Mouse (Mus musculus) embryonic facial prominence, embryonic 12.5 days (tissue): ENCODE results near the gene A630001G21Rik. TPM values are rescaled to one million over a fixed set of nuclear protein-coding genes. Genes with fewer than 3 reads are reported as not detected.

Source experiments
- ATAC-seq: fragments of 200-750 bp; cut with Nextera tagmentation; 2 replicates; pipeline ENCODE4 v1.8.0; 2017; ENCODE audit not compliant: insufficient number of reproducible peaks, insufficient read depth, low FRiP score, low TSS enrichment
- H3K27ac ChIP-seq: fragments of 300-500 bp; sonication (generic); 2 replicates; pipeline ENCODE4 v1.5.1; 2016; ENCODE audit warnings: mild to moderate bottlenecking
- H3K27me3 ChIP-seq: fragments of 300-500 bp; sonication (generic); 2 replicates; pipeline ENCODE4 v1.6.1; 2016; ENCODE audit warnings: mild to moderate bottlenecking, moderate library complexity
- H3K36me3 ChIP-seq: fragments of 300-500 bp; sonication (generic); 2 replicates; pipeline ENCODE4 v1.6.1; 2016; ENCODE audit warnings: mild to moderate bottlenecking
- H3K4me1 ChIP-seq: fragments of 300-500 bp; sonication (generic); 2 replicates; pipeline ENCODE4 v1.6.1; 2016
- H3K4me2 ChIP-seq: fragments of 300-500 bp; sonication (generic); replicated peaks from 2 replicates; pipeline ENCODE4 v1.6.1; 2016; ENCODE audit warnings: mild to moderate bottlenecking, moderate library complexity
- H3K4me3 ChIP-seq: fragments of 300-500 bp; sonication (generic); 2 replicates; pipeline ENCODE4 v1.5.1; 2016; ENCODE audit warnings: mild to moderate bottlenecking
- H3K9ac ChIP-seq: fragments of 300-500 bp; sonication (generic); 2 replicates; pipeline ENCODE4 v1.6.1; 2016; ENCODE audit warnings: mild to moderate bottlenecking, moderate library complexity
- H3K9me3 ChIP-seq: fragments of 300-500 bp; sonication (generic); 2 replicates; pipeline ENCODE4 v1.6.1; 2016; ENCODE audit warnings: mild to moderate bottlenecking, moderate library complexity
- WGBS: fragments of 180-500 bp; shearing (Covaris S2); methylation state at CpG from one replicate; pipeline ENCODE4 v1.1.7; 2016; 5-methylcytosine and 5-hydroxymethylcytosine counted together
- polyA plus RNA-seq: library from polyadenylated mRNA; unstranded; fragments of >200 nt; fragmentation: Nextera tagmentation; extraction: Ambion mirVana; gene quantifications from 2 replicates; pipeline ENCODE4 v1.2.1, GENCODE M21; 2016

Gene A630001G21Rik
- polyA plus RNA-seq, 1 experiment from 2014 or later = 1.7 TPM

DNA sequence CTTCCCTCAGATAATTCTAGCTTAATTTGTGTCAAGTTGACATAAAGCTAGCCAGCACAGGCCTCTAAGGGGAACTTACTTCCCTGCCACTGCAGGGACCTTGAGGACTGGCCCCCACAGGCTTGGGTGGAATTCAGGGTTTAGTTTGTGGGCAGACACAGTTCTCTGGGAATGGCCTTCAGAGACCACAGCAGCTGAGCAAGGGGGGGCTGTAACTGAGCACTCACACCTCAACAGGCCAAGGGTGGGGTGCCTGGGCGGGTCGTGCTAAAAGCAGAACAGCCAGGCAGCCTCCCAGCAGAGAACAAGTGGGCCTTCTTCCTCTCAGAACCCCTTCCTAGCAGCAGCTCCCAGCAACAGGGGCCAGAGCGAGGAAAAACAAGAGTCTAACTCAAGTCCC, 12.3 kb downstream of the A630001G21Rik start:
- ATAC-seq = no peak
- H3K27ac ChIP-seq = no peak overlapping the region
- WGBS = 71% methylated on average over 3 of the region's 3 CpGs
- H3K4me3 ChIP-seq = no peak overlapping the region
- no peaks in the 10 kb centered on the region for H3K4me1 ChIP-seq
- H3K9ac ChIP-seq = no peak overlapping the region
- H3K4me2 ChIP-seq = no peak overlapping the region
- no peaks in the 10 kb centered on the region for H3K36me3 ChIP-seq
- H3K9me3 ChIP-seq = no peaks in the 10 kb centered on the region
- H3K27me3 ChIP-seq = no peaks in the 10 kb centered on the region

GRCm38 (mm10) chr1:85764291-85764690, 14.2 kb downstream of the A630001G21Rik start:
- H3K9me3 ChIP-seq = no peaks in the 10 kb centered on the region

DNA sequence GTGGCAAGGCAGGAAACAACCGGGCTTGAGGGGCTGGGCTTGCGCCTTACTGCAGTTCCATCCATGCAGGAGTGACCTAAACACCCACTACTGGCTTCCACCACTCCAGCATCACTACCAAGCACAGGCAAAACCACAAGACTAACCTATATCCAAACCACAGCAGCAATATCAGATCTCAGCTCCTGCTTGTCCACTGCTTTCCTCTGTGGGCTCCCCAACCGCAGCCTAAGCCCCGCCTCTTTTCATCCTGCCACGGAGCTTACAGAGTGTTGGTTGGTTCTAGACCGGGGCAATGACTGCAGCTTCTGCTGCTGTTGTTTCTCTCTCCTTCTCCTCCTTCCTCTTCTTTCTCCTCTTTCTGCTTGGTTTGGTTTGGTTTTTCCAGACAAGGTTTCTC, 15.1 kb downstream of the A630001G21Rik start:
- WGBS = 70% methylated on average over 6 of the region's 6 CpGs
- Histone ChIP-seq H3K4me1 (no peaks in the 10 kb centered on the region), H3K4me3 (no peak overlapping the region), H3K36me3 (no peaks in the 10 kb centered on the region), H3K4me2 (no peak overlapping the region), H3K27me3 (no peaks in the 10 kb centered on the region), H3K9me3 (no peaks in the 10 kb centered on the region), H3K9ac (no peak overlapping the region), H3K27ac (no peak overlapping the region)
- ATAC-seq = no peak

More at GRCm38 (mm10) chr1:85764291-85764690, 14.2 kb downstream of the A630001G21Rik start:
- Histone ChIP-seq H3K4me2 (no peak overlapping the region), H3K27ac (no peak overlapping the region), H3K4me1 (no peaks in the 10 kb centered on the region), H3K9ac (no peak overlapping the region), H3K27me3 (no peaks in the 10 kb centered on the region), H3K4me3 (no peak overlapping the region), H3K36me3 (no peaks in the 10 kb centered on the region)
- ATAC-seq = no peak
- 78% methylated on average over 4 of the region's 4 CpGs for WGBS

- Histone ChIP-seq H3K36me3 (no peaks in the 10 kb centered on the region), H3K4me2 (no peak overlapping the region), H3K9ac (no peak overlapping the region), H3K4me3 (no peak overlapping the region), H3K4me1 (no peaks in the 10 kb centered on the region), H3K9me3 (no peaks in the 10 kb centered on the region), H3K27ac (no peak overlapping the region), H3K27me3 (no peaks in the 10 kb centered on the region)
- WGBS = 84% methylated on average over 4 of the region's 4 CpGs
- ATAC-seq = no peak
Observed at GRCm38 (mm10) chr1:85761665-85762064, 16.8 kb downstream of the A630001G21Rik start.

DNA sequence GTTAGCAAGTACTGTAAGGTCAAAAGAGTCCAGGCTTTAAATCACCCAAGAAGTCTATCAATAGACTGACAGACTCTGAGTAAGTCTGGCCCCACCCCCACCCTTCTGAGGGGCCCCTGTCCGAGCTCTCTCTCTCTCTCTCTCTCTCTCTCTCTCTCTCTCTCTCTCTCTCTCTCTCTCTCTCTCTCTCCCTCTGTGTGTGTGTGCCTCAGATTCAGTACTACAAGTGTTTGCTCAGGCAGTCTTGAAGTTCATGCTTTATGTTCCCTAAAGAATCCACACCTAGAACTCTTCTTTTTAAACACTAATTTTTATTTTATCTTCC, 19.5 kb downstream of the A630001G21Rik start:
- no peak for ATAC-seq
- Histone ChIP-seq H3K36me3 (no peaks in the 10 kb centered on the region), H3K4me1 (no peaks in the 10 kb centered on the region), H3K4me2 (no peak overlapping the region), H3K9me3 (no peaks in the 10 kb centered on the region), H3K4me3 (no peak overlapping the region), H3K27me3 (no peaks in the 10 kb centered on the region), H3K27ac (no peak overlapping the region), H3K9ac (no peak overlapping the region)
- WGBS = 0% methylated on average over 1 of the region's 1 CpGs

DNA sequence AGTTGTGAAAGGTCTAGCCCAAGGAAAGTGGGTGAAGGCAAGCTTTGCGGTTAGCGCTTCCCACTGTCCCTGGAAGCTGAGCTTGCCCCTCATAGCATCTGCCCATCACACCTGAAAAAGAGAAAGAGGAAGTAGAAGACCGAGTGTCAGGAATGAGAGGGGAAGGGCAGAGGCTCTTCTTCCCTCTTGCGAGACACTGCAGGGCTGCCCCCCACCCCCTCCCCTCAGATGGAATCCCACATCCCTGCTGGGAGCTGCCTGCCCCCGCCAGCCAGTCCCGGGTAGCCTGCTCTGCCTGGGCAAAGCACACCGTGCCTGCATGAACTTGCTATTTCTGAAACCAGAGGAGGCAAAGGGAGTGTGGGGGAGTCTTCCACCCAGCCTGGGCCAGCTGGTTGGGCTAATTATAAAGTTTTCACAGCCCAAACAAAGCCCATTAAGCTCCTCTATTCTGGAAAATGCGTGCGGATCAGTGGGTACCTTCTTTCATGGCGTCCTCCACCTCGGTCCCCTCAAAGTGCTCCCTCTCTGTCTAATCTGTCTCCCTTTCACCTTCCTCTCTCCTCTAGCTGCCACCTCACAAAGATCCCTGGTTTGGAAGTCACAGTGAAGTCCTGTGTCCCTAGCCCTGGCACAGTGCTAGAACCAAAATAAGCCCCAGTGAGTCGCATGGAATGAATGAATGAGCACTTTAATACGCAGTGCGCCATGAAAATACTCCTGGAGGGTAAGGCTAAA, 20.0 kb downstream of the A630001G21Rik start:
- H3K36me3 ChIP-seq = no peaks in the 10 kb centered on the region
- H3K9ac ChIP-seq = no peak overlapping the region
- no peak overlapping the region for H3K4me3 ChIP-seq
- no peaks in the 10 kb centered on the region for H3K4me1 ChIP-seq
- no peaks in the 10 kb centered on the region for H3K9me3 ChIP-seq
- ATAC-seq = no peak
- H3K27ac ChIP-seq = no peak overlapping the region
- WGBS = 26% methylated on average over 14 of the region's 14 CpGs
- no peak overlapping the region for H3K4me2 ChIP-seq
- no peaks in the 10 kb centered on the region for H3K27me3 ChIP-seq

DNA sequence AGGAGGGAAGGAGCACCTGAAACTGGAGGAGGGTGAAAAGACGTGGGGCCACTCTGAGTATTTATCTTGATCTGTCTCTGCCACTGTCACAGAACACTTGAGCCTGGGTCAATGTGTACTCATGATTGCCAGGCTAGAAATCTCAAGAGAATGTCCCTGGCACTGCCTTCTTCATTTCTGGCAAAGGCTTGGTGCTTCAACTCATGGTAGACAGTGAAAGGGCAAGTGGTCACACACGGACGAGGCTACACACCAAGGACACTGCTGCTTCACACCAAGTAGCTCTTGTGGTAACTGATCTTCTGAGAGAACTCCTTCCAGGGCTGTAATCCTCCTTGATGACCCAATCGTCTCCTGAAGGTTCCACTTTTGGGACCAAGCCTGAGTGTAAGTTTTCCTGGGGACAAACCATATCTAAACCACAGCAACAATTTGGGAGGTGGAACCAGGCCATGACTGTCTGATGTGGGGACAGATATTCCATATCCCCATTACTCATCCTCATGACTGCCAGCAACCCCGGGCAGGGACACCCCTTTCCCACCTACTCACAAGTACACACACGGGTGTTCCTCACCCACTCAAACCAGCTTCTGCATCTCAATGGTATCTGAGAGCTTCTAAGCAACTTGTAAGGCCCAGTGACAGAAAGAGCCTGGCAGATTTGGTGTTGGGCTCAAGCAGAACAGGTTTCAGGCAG, 20.8 kb downstream of the A630001G21Rik start:
- H3K4me3 ChIP-seq = no peak overlapping the region
- H3K27me3 ChIP-seq = no peaks in the 10 kb centered on the region
- H3K9ac ChIP-seq = no peak overlapping the region
- H3K9me3 ChIP-seq = no peaks in the 10 kb centered on the region
- H3K4me2 ChIP-seq = no peak overlapping the region
- H3K4me1 ChIP-seq = no peaks in the 10 kb centered on the region
- no peaks in the 10 kb centered on the region for H3K36me3 ChIP-seq
- 80% methylated on average over 6 of the region's 6 CpGs for WGBS
- no peak for ATAC-seq
- no peak overlapping the region for H3K27ac ChIP-seq

GRCm38 (mm10) chr1:85751932-85752680, 26.3 kb downstream of the A630001G21Rik start:
- H3K4me2 ChIP-seq = no peak overlapping the region
- H3K9ac ChIP-seq = no peak overlapping the region
- no peaks in the 10 kb centered on the region for H3K27me3 ChIP-seq
- H3K27ac ChIP-seq = no peak overlapping the region
- H3K4me3 ChIP-seq = no peak overlapping the region
- 75% methylated on average over 11 of the region's 11 CpGs for WGBS
- H3K4me1 ChIP-seq = peaks cover 6% of the 10 kb centered on the region; the same call in 1 of the 2 replicates
- no peaks in the 10 kb centered on the region for H3K9me3 ChIP-seq
- ATAC-seq = 0 out of 2 replicates have a peak, but pooled peaks have one; percentile 19
- no peaks in the 10 kb centered on the region for H3K36me3 ChIP-seq

DNA sequence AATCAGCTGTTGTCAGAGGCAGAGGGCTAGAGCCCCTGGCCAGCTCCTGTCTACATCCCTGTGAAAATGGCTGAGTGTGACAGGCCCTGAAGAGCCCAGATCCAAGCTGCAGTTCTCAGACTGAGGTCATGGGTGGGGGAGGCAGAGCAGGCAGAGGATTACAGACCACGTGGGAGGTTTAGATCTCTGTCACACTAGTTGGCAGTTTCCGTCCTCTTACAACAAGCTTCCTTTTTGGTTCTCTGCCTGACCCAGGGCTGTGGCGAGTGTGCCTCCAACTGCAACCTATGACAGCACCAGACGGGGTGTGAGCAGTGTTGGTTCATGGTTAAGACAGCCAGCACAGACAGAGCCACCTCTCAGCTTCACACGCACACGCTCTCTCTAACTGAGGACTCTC, 26.9 kb downstream of the A630001G21Rik start:
- H3K9ac ChIP-seq = no peak overlapping the region
- ATAC-seq = 0 out of 2 replicates have a peak, but pooled peaks have one; percentile 24

DNA sequence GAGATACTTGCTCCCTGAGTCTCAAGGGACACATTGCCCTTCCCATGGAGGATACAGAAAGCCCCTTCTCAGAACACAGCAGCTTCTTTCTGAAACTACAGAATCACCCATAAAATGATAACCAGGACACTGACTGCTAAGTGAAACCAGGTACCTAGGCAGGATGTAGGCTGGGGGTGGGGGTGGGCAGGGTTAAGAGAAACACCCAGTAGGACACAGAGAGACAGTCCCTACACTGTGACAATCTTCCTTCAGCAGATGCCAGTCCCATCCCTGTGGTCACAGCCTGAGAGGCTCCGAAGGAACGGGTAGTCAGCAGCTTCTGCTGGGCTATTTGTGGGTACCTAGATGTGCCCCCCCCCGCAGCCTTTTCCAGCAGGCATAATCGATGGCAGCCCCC, 27.8 kb downstream of the A630001G21Rik start:
- Histone ChIP-seq H3K27ac (no peak overlapping the region), H3K4me1 (peaks cover 6% of the 10 kb centered on the region; the same call in 1 of the 2 replicates), H3K36me3 (no peaks in the 10 kb centered on the region), H3K9ac (no peak overlapping the region), H3K4me2 (no peak overlapping the region), H3K4me3 (no peak overlapping the region), H3K27me3 (no peaks in the 10 kb centered on the region), H3K9me3 (no peaks in the 10 kb centered on the region)
- WGBS = 91% methylated on average over 4 of the region's 4 CpGs
- no peak for ATAC-seq

More for the DNA sequence above, 26.9 kb downstream of the A630001G21Rik start:
- Histone ChIP-seq H3K4me3 (no peak overlapping the region), H3K4me2 (no peak overlapping the region), H3K9me3 (no peaks in the 10 kb centered on the region), H3K27me3 (no peaks in the 10 kb centered on the region), H3K27ac (no peak overlapping the region), H3K4me1 (peaks cover 6% of the 10 kb centered on the region; the same call in 1 of the 2 replicates), H3K36me3 (no peaks in the 10 kb centered on the region)
- WGBS = 55% methylated on average over 6 of the region's 6 CpGs

DNA sequence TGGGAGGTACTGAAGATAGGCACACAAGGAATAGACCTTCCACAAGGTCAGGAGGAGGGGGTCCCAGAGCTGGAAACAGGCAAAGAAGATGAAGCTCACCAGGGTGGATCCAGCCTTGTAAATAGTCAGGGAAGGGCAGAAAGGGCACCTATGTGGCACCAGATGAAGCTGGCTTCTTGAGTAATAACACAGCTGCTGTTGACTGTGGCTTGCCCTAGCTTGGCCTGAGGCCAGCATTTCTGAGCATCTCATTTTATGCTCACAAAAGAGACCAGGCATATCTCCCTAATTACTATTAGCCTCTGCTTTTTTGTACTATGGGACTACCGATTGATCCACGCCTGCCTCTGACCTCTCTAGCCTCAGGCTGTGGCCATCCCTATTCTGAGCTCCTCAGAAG, 28.6 kb downstream of the A630001G21Rik start:
- H3K27me3 ChIP-seq = no peaks in the 10 kb centered on the region
- H3K4me3 ChIP-seq = no peak overlapping the region
- ATAC-seq = no peak
- no peaks in the 10 kb centered on the region for H3K36me3 ChIP-seq
- no peak overlapping the region for H3K9ac ChIP-seq
- WGBS = 77% methylated on average over 2 of the region's 2 CpGs
- peaks cover 6% of the 10 kb centered on the region; the same call in 1 of the 2 replicates for H3K4me1 ChIP-seq
- H3K27ac ChIP-seq = no peak overlapping the region
- H3K9me3 ChIP-seq = no peaks in the 10 kb centered on the region
- H3K4me2 ChIP-seq = no peak overlapping the region
